Mouse (Mus musculus) lung, postnatal 0 days (tissue): ENCODE data around the gene Nfrkb. TPM values are rescaled to one million over a fixed set of nuclear protein-coding genes. Genes with fewer than 3 reads are reported as not detected.

Source experiments
- ATAC-seq: fragments of 200-750 bp; cut with Nextera tagmentation; 2 replicates; pipeline ENCODE4 v1.8.0; 2017; ENCODE audit warnings: moderate library complexity
- DNase-seq: peaks from one replicate; pipeline ENCODE4 v3.0.0-alpha.2; 2016; ENCODE audit warnings: low spot score
- H3K27ac ChIP-seq: fragments of 300-500 bp; sonication (generic); 2 replicates; pipeline ENCODE4 v1.5.1; 2014; ENCODE audit warnings: antibody characterized with exemption, mild to moderate bottlenecking, low read length, mixed read lengths
- H3K27me3 ChIP-seq: fragments of 300-500 bp; sonication (generic); replicated peaks from 2 replicates; pipeline ENCODE4 v1.6.1; 2014; ENCODE audit warnings: low read length, mixed read lengths; ENCODE audit not compliant: insufficient read depth
- H3K36me3 ChIP-seq: fragments of 300-500 bp; sonication (generic); 2 replicates; pipeline ENCODE4 v1.6.1; 2014; ENCODE audit warnings: low read length, mixed read lengths; ENCODE audit not compliant: insufficient read depth
- H3K4me1 ChIP-seq: fragments of 300-500 bp; sonication (generic); 2 replicates; pipeline ENCODE4 v1.6.1; 2014; ENCODE audit warnings: antibody characterized with exemption, low read depth, low read length, mixed read lengths; ENCODE audit not compliant: insufficient read depth
- H3K4me2 ChIP-seq: fragments of 300-500 bp; sonication (generic); replicated peaks from 2 replicates; pipeline ENCODE4 v1.6.1; 2014; ENCODE audit warnings: low read depth, mild to moderate bottlenecking, low read length, moderate library complexity, mixed read lengths
- H3K4me3 ChIP-seq: fragments of 300-500 bp; sonication (generic); 2 replicates; pipeline ENCODE4 v1.5.1; 2014; ENCODE audit warnings: low read depth, low read length
- H3K9ac ChIP-seq: fragments of 300-500 bp; sonication (generic); replicated peaks from 2 replicates; pipeline ENCODE4 v1.6.1; 2014; ENCODE audit warnings: low read depth, mild to moderate bottlenecking
- H3K9me3 ChIP-seq: fragments of 300-500 bp; sonication (generic); 2 replicates; pipeline ENCODE4 v1.6.1; 2016; ENCODE audit warnings: low read length, mixed read lengths
- CTCF ChIP-seq: IDR thresholded peaks from 2 replicates; pipeline ENCODE4 v1.5.1; 2016; ENCODE audit warnings: antibody characterized with exemption, mild to moderate bottlenecking
- EP300 ChIP-seq: IDR thresholded peaks from 2 replicates; pipeline ENCODE4 v1.6.1; 2016; ENCODE audit warnings: antibody characterized with exemption, mild to moderate bottlenecking, control low read depth
- WGBS: fragments of 180-500 bp; shearing (Covaris S2); extraction: QIAGEN DNeasy Blood & Tissue Kit; methylation state at CpG from one replicate; pipeline ENCODE4 v1.1.7; 2014; 5-methylcytosine and 5-hydroxymethylcytosine counted together
- polyA plus RNA-seq: library from polyadenylated mRNA; unstranded; fragments of >200 nt; fragmentation: Nextera tagmentation; extraction: Ambion mirVana; gene quantifications from 2 replicates; pipeline ENCODE4 v1.2.1, GENCODE M21; 2015

Nfrkb gene
- polyA plus RNA-seq, 1 experiment from 2014 or later = 13.0 TPM

- DNase-seq = no peak
- TF ChIP-seq CTCF = no peak
- no peak for TF ChIP-seq EP300
- Histone ChIP-seq H3K4me3 (no peak overlapping the region), H3K27ac (no peak overlapping the region), H3K4me2 (no peak overlapping the region), H3K36me3 (no peaks in the 10 kb centered on the region), H3K27me3 (no peaks in the 10 kb centered on the region), H3K9me3 (no peaks in the 10 kb centered on the region), H3K4me1 (no peaks in the 10 kb centered on the region), H3K9ac (no peak overlapping the region)
- no peak for ATAC-seq
- WGBS = 82% methylated on average over 7 of the region's 7 CpGs
Observed at GRCm38 (mm10) chr9:31432336-31432975, 46.5 kb downstream of the Nfrkb start.

GRCm38 (mm10) chr9:31433431-31433830 is 47.4 kb downstream of the Nfrkb start:
- Histone ChIP-seq H3K9me3 (no peaks in the 10 kb centered on the region), H3K36me3 (no peaks in the 10 kb centered on the region), H3K4me1 (no peaks in the 10 kb centered on the region), H3K4me3 (no peak overlapping the region), H3K9ac (no peak overlapping the region), H3K27ac (no peak overlapping the region), H3K4me2 (no peak overlapping the region), H3K27me3 (no peaks in the 10 kb centered on the region)
- WGBS = 69% methylated on average over 3 of the region's 3 CpGs
- no peak for ATAC-seq
- TF ChIP-seq EP300 = no peak
- no peak for TF ChIP-seq CTCF
- no peak for DNase-seq

- Histone ChIP-seq H3K9me3 (no peaks in the 10 kb centered on the region), H3K27me3 (no peaks in the 10 kb centered on the region), H3K4me2 (no peak overlapping the region), H3K4me3 (no peak overlapping the region), H3K9ac (no peak overlapping the region), H3K4me1 (no peaks in the 10 kb centered on the region), H3K36me3 (no peaks in the 10 kb centered on the region), H3K27ac (no peak overlapping the region)
- TF ChIP-seq EP300 = no peak
- no peak for TF ChIP-seq CTCF
- ATAC-seq = no peak
- no peak for DNase-seq
- WGBS = 87% methylated on average over 8 of the region's 8 CpGs
Observed at GRCm38 (mm10) chr9:31435415-31435814, 49.4 kb downstream of the Nfrkb start.

- Histone ChIP-seq H3K27ac (no peak overlapping the region), H3K27me3 (no peaks in the 10 kb centered on the region), H3K36me3 (no peaks in the 10 kb centered on the region), H3K9me3 (no peaks in the 10 kb centered on the region), H3K9ac (no peak overlapping the region), H3K4me3 (no peak overlapping the region), H3K4me2 (no peak overlapping the region), H3K4me1 (no peaks in the 10 kb centered on the region)
- DNase-seq (no peak), ATAC-seq (no peak)
- 49% methylated on average over 7 of the region's 7 CpGs for WGBS
- TF ChIP-seq CTCF (no peak), EP300 (no peak)
Observed at GRCm38 (mm10) chr9:31437861-31438260, 51.9 kb downstream of the Nfrkb start.

GRCm38 (mm10) chr9:31438834-31439233 is 52.8 kb downstream of the Nfrkb start:
- DNase-seq (no peak), ATAC-seq (no peak)
- no peaks in the 10 kb centered on the region for H3K36me3 ChIP-seq
- no peaks in the 10 kb centered on the region for H3K27me3 ChIP-seq
- TF ChIP-seq EP300 = no peak
- no peak for TF ChIP-seq CTCF
- H3K9me3 ChIP-seq = no peaks in the 10 kb centered on the region
- no peak overlapping the region for H3K27ac ChIP-seq
- 62% methylated on average over 5 of the region's 5 CpGs for WGBS
- H3K9ac ChIP-seq = no peak overlapping the region
- H3K4me2 ChIP-seq = no peak overlapping the region
- H3K4me1 ChIP-seq = no peaks in the 10 kb centered on the region
- no peak overlapping the region for H3K4me3 ChIP-seq

- 83% methylated on average over 6 of the region's 6 CpGs for WGBS
- no peak overlapping the region for H3K4me2 ChIP-seq
Observed at GRCm38 (mm10) chr9:31439341-31439740, 53.3 kb downstream of the Nfrkb start.

GRCm38 (mm10) chr9:31440366-31440765 is 54.4 kb downstream of the Nfrkb start:
- no peaks in the 10 kb centered on the region for H3K36me3 ChIP-seq
- 88% methylated on average over 5 of the region's 5 CpGs for WGBS
- no peak overlapping the region for H3K27ac ChIP-seq
- no peaks in the 10 kb centered on the region for H3K4me1 ChIP-seq
- TF ChIP-seq EP300 = no peak
- ATAC-seq (no peak), DNase-seq (no peak)
- H3K9me3 ChIP-seq = no peaks in the 10 kb centered on the region
- H3K4me2 ChIP-seq = no peak overlapping the region
- no peaks in the 10 kb centered on the region for H3K27me3 ChIP-seq
- no peak overlapping the region for H3K4me3 ChIP-seq
- no peak overlapping the region for H3K9ac ChIP-seq

More at GRCm38 (mm10) chr9:31439341-31439740, 53.3 kb downstream of the Nfrkb start:
- Histone ChIP-seq H3K4me3 (no peak overlapping the region), H3K4me1 (no peaks in the 10 kb centered on the region), H3K36me3 (no peaks in the 10 kb centered on the region), H3K9me3 (no peaks in the 10 kb centered on the region), H3K9ac (no peak overlapping the region), H3K27me3 (no peaks in the 10 kb centered on the region), H3K27ac (no peak overlapping the region)
- DNase-seq (no peak), ATAC-seq (no peak)
- TF ChIP-seq CTCF = no peak
- no peak for TF ChIP-seq EP300
